Mouse (Mus musculus) heart, embryonic 12.5 days (tissue): ENCODE results near the gene Eid2b. TPM values are rescaled to one million over a fixed set of nuclear protein-coding genes. Genes with fewer than 3 reads are reported as not detected.
A peak's percentile ranks its signal among the peaks of the same experiment; 100 is the strongest.

Source experiments
- ATAC-seq: fragments of 200-750 bp; cut with Nextera tagmentation; 2 replicates; pipeline ENCODE4 v1.8.0; 2017; ENCODE audit warnings: moderate TSS enrichment, moderate library complexity; ENCODE audit not compliant: insufficient number of reproducible peaks, low FRiP score
- H3K27ac ChIP-seq: fragments of 300-500 bp; sonication (generic); 2 replicates; pipeline ENCODE4 v1.5.1; 2016; ENCODE audit warnings: mild to moderate bottlenecking, moderate library complexity; ENCODE audit not compliant: poor library complexity, severe bottlenecking
- H3K27me3 ChIP-seq: fragments of 300-500 bp; sonication (generic); replicated peaks from 2 replicates; pipeline ENCODE4 v1.6.1; 2016; ENCODE audit warnings: mild to moderate bottlenecking, moderate library complexity
- H3K36me3 ChIP-seq: fragments of 300-500 bp; sonication (generic); 2 replicates; pipeline ENCODE4 v1.6.1; 2016; ENCODE audit warnings: mild to moderate bottlenecking, moderate library complexity
- H3K4me1 ChIP-seq: fragments of 300-500 bp; sonication (generic); replicated peaks from 2 replicates; pipeline ENCODE4 v1.6.1; 2016; ENCODE audit warnings: mild to moderate bottlenecking
- H3K4me2 ChIP-seq: fragments of 300-500 bp; sonication (generic); 2 replicates; pipeline ENCODE4 v1.6.1; 2016; ENCODE audit warnings: mild to moderate bottlenecking, moderate library complexity
- H3K4me3 ChIP-seq: fragments of 300-500 bp; sonication (generic); 2 replicates; pipeline ENCODE4 v1.5.1; 2016; ENCODE audit warnings: mild to moderate bottlenecking
- H3K9ac ChIP-seq: fragments of 300-500 bp; sonication (generic); 2 replicates; pipeline ENCODE4 v1.6.1; 2016; ENCODE audit warnings: mild to moderate bottlenecking, moderate library complexity
- H3K9me3 ChIP-seq: fragments of 300-500 bp; sonication (generic); replicated peaks from 2 replicates; pipeline ENCODE4 v1.6.1; 2016; ENCODE audit warnings: mild to moderate bottlenecking, moderate library complexity
- WGBS: fragments of 180-500 bp; shearing (Covaris S2); methylation state at CpG from one replicate; pipeline ENCODE4 v1.1.7; 2016; 5-methylcytosine and 5-hydroxymethylcytosine counted together
- polyA plus RNA-seq: library from polyadenylated mRNA; unstranded; fragments of >200 nt; fragmentation: Nextera tagmentation; extraction: Ambion mirVana; gene quantifications from 2 replicates; pipeline ENCODE4 v1.2.1, GENCODE M21; 2016

Gene Eid2b
- polyA plus RNA-seq, 1 experiment from 2014 or later, result 8.2 TPM

DNA sequence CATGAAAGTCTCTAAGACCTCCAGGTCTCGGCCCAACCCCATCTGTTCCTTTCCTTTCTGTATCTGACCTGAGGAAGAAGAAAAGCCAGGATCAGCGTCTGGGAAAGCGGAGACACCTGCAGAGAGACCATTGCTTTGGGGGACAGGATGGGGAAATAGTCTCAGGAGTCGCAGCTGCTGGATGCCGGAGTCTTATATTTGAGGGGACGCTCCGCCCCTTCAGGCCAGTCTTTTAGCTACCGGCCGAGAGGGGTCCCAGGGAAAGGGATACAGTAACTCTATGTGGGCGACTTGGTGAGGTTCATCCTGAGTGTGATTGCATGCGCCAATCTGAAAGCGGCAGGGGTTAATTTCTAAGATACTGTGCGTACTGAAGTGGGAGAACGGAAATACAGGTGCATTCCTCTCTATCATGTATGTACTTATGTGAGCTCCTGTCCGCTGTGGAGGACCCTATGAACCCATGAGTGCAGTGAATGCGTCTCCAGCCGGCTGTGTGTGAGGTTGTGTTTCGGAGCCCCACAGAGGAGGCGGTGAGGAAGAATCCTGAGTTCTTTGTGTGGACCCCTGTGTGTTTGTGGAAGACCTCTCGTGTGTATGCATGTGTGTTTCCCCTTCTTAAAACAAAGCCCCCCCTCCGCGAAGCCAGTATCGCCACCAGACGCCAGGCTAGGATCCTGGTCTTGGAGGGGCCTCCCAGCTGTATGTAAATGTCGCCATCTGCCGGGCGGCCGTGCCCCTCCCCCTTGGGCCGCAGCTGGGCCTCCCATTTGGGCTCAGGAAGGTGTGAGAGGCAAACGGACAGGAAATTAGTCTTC, 24.3 kb downstream of the Eid2b start, which contains the start of gene Dll3:
Gene Dll3 (minus strand): TSS at position 623 of the 818 bp plus-strand sequence.
- WGBS, result under 1% methylated on average over 30 of the region's 30 CpGs
- Histone ChIP-seq H3K9ac (peak within 1 kb of the TSS; percentile 16; the same call in 1 of the 2 replicates), H3K4me2 (peak within 1 kb of the TSS; percentile 68)

DNA sequence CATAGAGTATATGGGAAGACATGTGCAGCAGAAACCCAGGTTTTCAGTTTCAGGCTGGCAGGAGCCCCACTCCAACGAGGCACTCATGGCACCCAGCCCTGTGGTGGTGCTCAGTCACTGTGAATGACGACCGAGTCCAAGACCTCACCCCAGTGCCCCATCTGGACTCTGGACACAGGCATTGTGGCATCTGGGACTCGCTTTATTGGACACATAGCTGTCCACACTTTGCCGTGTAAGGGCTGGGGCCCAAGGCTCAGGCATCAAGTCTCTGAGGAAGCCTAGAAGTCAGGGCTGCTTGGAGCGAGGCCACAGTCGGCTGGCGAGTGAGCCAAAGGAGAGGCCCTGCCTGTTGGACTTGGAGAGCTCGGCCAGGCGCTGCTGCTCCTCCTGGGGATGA, 28.1 kb downstream of the Eid2b start:
- Histone ChIP-seq H3K27me3 (peaks cover 30% of the 10 kb centered on the region), H3K9me3 (no peaks in the 10 kb centered on the region), H3K36me3 (peaks cover 58% of the 10 kb centered on the region), H3K4me2 (no peak overlapping the region), H3K9ac (no peak overlapping the region), H3K4me3 (no peak overlapping the region), H3K27ac (no peak overlapping the region), H3K4me1 (peaks cover 14% of the 10 kb centered on the region)
- ATAC-seq, result no peak
- WGBS, result 89% methylated on average over 10 of the region's 10 CpGs

More for the DNA sequence above, 24.3 kb downstream of the Eid2b start, which contains the start of gene Dll3:
- Histone ChIP-seq H3K27me3 (peaks cover 67% of the 10 kb centered on the region), H3K36me3 (peaks cover 22% of the 10 kb centered on the region), H3K4me1 (peaks cover 16% of the 10 kb centered on the region; the same call in 1 of the 2 replicates), H3K4me3 (peak within 1 kb of the TSS; percentile 34), H3K9me3 (no peaks in the 10 kb centered on the region), H3K27ac (no peak within 1 kb of the TSS)
- 0 out of 2 replicates have a peak, but pooled peaks have one; percentile 61 for ATAC-seq

DNA sequence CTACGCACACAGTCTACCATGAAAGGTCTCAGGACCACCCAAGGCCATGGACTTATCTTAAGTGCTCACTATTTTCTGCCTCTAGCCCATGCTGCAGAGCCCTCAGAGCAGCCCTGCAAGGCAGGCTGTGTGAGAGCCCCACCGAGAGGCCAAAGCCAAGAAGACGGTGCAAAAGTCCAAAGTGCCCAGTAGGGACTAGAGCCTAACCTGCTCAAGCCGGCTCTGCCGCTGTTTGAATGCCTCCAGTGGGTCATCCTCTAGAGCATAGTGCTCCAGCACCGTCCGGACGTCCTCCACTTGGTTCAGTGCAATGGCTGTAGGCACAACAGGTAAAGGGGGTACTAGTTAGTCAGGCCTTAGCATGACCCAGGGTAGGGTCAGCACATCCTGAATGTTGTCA, 28.7 kb downstream of the Eid2b start:
- WGBS, result 88% methylated on average over 8 of the region's 8 CpGs
- no peak overlapping the region for H3K27ac ChIP-seq
- H3K4me3 ChIP-seq, result no peak overlapping the region
- ATAC-seq, result no peak
- peaks cover 19% of the 10 kb centered on the region for H3K4me1 ChIP-seq
- no peak overlapping the region for H3K4me2 ChIP-seq
- H3K27me3 ChIP-seq, result peaks cover 24% of the 10 kb centered on the region
- no peak overlapping the region for H3K9ac ChIP-seq
- H3K9me3 ChIP-seq, result no peaks in the 10 kb centered on the region
- peaks cover 58% of the 10 kb centered on the region for H3K36me3 ChIP-seq

DNA sequence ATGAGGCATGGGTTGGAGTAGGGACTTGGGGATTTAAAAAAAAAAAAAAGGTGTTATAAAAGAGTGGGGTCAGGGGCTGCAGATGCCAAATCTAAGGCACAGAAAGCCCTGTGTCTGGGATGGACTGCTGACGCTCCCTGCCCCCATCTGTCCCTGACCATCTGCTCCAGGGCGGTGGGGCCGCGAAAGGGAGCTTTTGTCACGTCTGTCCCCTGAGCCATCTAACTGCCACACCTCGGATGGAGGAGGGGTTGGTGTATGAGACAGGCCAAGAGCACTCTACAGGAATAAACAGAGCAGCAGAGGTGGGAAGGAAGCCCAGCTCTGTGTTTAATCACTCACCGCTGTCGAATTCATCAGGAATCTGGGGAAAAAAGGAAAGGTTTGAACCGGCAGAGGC, 32.2 kb downstream of the Eid2b start:
- Histone ChIP-seq H3K4me1 (peaks cover 11% of the 10 kb centered on the region), H3K36me3 (peaks cover 66% of the 10 kb centered on the region), H3K27me3 (no peaks in the 10 kb centered on the region), H3K9ac (no peak overlapping the region), H3K4me2 (no peak overlapping the region), H3K4me3 (no peak overlapping the region), H3K9me3 (no peaks in the 10 kb centered on the region), H3K27ac (no peak overlapping the region)
- ATAC-seq, result no peak
- 64% methylated on average over 9 of the region's 9 CpGs for WGBS

DNA sequence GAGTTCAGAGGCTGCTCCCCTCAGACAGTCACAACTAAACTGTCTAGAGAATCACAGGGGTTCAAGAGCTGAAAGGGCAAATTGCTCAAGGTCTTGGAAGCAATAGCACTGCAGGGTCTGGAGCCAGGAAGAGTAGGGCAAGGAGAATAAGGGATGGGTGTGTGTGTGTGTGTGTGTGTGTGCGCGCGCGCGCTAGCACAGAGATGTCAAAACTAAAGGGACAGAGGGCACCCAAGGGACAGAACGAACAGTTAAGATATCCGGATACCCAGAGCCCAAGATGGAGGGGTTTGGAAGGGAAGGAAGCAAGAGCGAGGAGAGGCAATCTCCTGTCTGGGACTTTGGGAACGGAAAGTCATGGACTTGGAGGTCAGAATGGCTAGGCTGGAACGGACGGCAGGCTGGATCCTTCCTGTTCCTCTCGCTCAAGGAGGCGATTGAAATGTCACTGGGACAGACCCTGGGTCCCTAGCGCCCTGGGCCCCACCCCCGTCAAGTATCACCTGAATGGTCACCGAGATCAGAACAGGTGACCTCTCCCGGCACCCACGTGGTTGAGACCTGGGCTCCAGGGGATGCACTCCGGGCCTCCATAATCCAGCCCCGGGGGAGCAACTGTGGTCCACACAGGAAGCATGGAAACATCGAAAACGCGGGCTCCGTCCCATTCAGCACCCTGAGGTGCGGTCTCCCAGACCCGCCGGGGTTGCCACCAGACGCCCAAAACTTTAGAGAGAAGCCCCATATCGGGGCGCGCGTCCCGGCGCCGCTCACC, 33.8 kb downstream of the Eid2b start:
- Histone ChIP-seq H3K4me3 (peak overlapping the region; percentile 95), H3K4me2 (peak overlapping the region; percentile 92), H3K27me3 (no peaks in the 10 kb centered on the region), H3K4me1 (peaks cover 11% of the 10 kb centered on the region), H3K27ac (peak overlapping the region; percentile 52), H3K9me3 (no peaks in the 10 kb centered on the region), H3K36me3 (peaks cover 66% of the 10 kb centered on the region), H3K9ac (peak overlapping the region; percentile 94)
- ATAC-seq, result peak; percentile 49
- WGBS, result 5% methylated on average over 35 of the region's 35 CpGs

DNA sequence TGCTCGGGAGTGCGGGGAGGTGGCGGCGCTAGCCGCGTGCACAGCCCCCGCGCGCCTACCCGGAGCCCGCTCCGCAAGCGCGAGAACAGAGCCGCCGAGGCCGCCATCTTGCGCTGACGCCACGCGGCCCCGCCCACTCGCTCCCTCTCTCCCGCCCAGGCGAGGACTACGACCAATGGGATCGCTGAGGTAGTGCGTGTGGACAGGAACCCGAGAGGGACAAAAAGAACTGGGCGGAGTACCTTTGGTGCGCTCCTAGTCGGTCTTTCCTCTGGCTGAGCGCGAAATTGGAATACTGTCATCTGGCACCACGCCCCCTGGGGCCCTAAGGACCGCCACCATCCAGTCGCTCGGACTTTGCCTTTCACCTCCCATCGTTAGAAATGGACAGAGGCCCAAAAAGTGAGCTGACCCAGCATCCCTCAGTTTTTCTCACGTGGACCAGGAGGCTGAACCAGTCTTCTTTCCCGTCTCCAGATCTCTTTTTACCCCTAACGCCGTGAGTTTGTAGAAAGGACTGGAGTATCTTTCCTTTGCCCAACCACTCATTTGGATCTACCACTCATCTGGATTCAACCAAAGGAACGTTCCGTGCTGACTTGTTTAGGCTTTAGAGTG, 34.5 kb downstream of the Eid2b start, which contains the start of gene Timm50:
Gene Timm50 (minus strand): TSS at position 147 of the 618 bp plus-strand sequence.
- Histone ChIP-seq H3K4me1 (peaks cover 11% of the 10 kb centered on the region), H3K4me2 (peak within 1 kb of the TSS; percentile 92), H3K27ac (peak within 1 kb of the TSS; percentile 52), H3K4me3 (peak within 1 kb of the TSS; percentile 95), H3K9ac (peak within 1 kb of the TSS; percentile 94), H3K36me3 (peaks cover 66% of the 10 kb centered on the region), H3K27me3 (no peaks in the 10 kb centered on the region), H3K9me3 (no peaks in the 10 kb centered on the region)
- ATAC-seq, result peak; percentile 96
- under 1% methylated on average over 45 of the region's 45 CpGs for WGBS

DNA sequence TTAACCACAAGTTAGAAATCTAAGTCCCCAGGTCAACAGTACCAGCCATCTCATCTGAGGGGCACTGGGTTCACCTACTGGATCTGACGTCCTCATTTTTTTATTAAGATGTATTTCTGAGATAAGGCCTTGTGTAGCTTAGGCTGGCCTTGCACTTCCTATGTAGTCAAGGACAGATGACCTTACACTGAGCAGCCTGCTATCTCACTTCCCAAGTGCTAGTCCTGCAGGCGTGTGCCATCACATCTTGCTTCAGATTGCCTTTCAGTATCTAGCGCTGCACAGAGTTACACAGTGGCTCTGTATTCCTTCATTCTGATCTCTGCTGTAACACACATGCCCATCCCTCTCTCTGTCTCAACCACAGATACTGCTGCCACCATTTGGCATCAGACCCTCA, 40.5 kb downstream of the Eid2b start:
- peaks cover 92% of the 10 kb centered on the region for H3K36me3 ChIP-seq
- no peak overlapping the region for H3K9ac ChIP-seq
- WGBS, result 82% methylated on average over 3 of the region's 3 CpGs
- no peak for ATAC-seq
- no peaks in the 10 kb centered on the region for H3K4me1 ChIP-seq
- H3K27me3 ChIP-seq, result no peaks in the 10 kb centered on the region
- H3K9me3 ChIP-seq, result no peaks in the 10 kb centered on the region
- no peak overlapping the region for H3K27ac ChIP-seq
- H3K4me2 ChIP-seq, result no peak overlapping the region
- no peak overlapping the region for H3K4me3 ChIP-seq

DNA sequence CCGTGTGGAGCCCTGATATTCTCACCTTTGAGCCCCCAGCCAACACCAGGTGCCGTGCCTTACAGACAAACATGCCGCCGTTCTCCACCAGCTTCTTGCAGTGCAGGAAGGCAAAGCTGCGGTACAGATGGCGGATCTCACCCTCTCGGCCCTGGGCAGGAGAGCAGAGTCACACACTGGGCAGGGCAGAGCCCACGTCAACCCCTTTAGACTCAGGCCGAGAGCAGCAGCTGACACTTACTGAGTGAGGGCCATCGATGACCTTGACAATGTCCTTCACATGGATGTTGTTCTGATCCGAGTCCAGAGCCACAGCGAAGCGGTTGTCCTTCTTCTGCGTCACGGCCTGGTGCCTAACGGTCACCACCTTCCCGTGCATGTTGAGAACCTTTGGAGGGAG, 41.2 kb downstream of the Eid2b start:
- no peak overlapping the region for H3K9ac ChIP-seq
- no peak overlapping the region for H3K4me2 ChIP-seq
- no peak for ATAC-seq
- H3K4me3 ChIP-seq, result no peak overlapping the region
- WGBS, result 91% methylated on average over 17 of the region's 17 CpGs
- peaks cover 98% of the 10 kb centered on the region for H3K36me3 ChIP-seq
- no peak overlapping the region for H3K27ac ChIP-seq
- no peaks in the 10 kb centered on the region for H3K4me1 ChIP-seq
- H3K27me3 ChIP-seq, result no peaks in the 10 kb centered on the region
- no peaks in the 10 kb centered on the region for H3K9me3 ChIP-seq

DNA sequence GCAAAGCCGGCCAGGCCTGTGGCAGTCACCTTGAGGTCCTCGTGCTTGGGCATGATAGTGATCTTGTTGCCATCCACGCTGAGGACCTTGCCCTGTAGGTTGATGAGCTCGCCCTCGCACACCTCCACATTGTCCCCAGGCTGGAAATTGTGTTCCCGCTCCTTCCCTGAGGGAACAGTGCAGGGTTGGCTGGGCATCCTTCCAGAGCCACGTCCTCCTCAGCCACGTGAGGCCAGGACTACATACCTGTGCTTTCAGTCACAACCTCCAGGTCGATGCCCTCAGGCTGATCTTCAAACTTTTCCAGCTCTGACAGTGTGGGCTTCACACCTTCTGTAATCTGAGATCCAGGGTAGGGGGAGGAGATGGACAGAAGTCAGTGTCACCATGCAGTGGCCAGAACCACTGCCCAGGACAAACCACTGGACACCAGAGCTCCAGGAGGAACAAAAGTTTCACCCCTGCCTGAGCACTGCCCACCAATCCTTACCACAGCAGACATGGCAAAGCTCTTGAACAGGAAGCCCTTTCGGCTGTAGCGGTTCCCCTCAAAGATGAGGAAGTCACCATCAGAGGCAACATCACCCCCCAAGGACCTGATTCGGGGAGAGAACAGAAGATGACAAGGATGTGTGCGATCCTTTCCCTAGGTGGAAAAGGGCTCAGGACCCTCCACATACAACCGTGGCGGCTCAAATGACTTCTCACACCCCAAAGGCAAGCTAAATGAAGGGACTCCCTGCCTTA, 44.6 kb downstream of the Eid2b start:
- Histone ChIP-seq H3K4me3 (no peak overlapping the region), H3K9ac (no peak overlapping the region), H3K4me2 (no peak overlapping the region), H3K27ac (no peak overlapping the region), H3K27me3 (no peaks in the 10 kb centered on the region), H3K36me3 (peaks cover 98% of the 10 kb centered on the region), H3K4me1 (no peaks in the 10 kb centered on the region), H3K9me3 (no peaks in the 10 kb centered on the region)
- 92% methylated on average over 15 of the region's 15 CpGs for WGBS
- ATAC-seq, result no peak

DNA sequence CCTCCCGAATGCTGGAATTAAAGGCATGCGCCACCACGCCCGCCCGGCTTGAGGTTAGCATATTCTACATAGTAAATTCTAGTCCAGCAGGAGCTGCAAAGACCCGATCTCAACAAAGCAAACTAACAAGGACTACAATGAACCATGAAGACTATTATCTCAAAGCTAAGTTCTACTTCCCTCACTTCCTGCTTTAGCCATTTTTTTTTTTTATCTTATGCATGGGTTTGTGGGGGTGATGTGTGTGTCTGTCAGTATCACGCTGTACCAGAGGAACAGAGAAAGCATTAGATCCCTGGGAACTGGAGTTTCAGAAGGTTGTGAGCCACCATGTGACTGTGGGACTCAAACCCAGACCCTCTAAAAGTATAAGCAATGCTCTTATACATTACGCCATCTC, 47.8 kb downstream of the Eid2b start:
- no peak overlapping the region for H3K9ac ChIP-seq
- no peak overlapping the region for H3K4me2 ChIP-seq
- H3K36me3 ChIP-seq, result peaks cover 98% of the 10 kb centered on the region
- no peak overlapping the region for H3K27ac ChIP-seq
- ATAC-seq, result no peak
- H3K4me3 ChIP-seq, result no peak overlapping the region
- H3K4me1 ChIP-seq, result no peaks in the 10 kb centered on the region
- H3K9me3 ChIP-seq, result no peaks in the 10 kb centered on the region
- 91% methylated on average over 8 of the region's 8 CpGs for WGBS
- no peaks in the 10 kb centered on the region for H3K27me3 ChIP-seq
